ENCODE assay signal across 14 mouse cellular contexts in the genomic region with DNA sequence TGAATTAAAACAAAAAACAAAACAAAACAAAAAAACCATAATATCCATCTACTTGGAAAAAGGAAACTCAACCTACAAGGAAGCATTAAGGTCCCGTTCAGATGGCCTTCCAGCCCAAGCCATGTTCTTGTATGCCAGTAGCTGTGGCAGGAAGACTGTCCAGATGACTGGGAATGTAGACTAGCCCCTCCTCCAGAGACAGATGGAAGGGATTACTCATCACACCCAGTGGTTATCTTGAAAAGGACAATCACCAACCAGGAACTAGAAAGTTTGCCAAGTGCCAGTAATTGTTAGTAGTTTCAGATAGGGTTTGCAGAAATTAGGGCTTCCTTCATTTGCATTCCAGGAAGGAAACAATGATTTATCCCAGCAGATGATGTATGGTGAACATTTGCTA. TPM values are rescaled to one million over a fixed set of nuclear protein-coding genes. Genes with fewer than 3 reads are reported as not detected.
DNase-seq lines count a peak whose midpoint lies in the region; ATAC-seq and TF ChIP-seq lines count a peak whose summit lies in the region.
"Had no signal": no experiment of that assay in that cellular context is flagged by ENCODE, and none has a peak within 500 bp of the region (broad histone marks: within the 10 kb centered on the region; RNA-seq: fewer than 3 reads in every experiment).

No protein-coding gene starts in this region.

- no peaks in the 10 kb centered on the region for H3K79me2 ChIP-seq in C2C12 (ENCODE audit: control insufficient read depth, insufficient read depth)

- WGBS in heart, embryonic 11.5 days (ENCODE audit: insufficient replicate concordance): 44% methylated on average over 1 of the region's 1 CpGs
- WGBS in lung, embryonic 15.5 days: 24% methylated on average over 1 of the region's 1 CpGs
- 85% methylated on average over 1 of the region's 1 CpGs for WGBS in hindbrain, embryonic 12.5 days

- H3K9me3 ChIP-seq in heart, embryonic 11.5 days (replicated peaks; ENCODE audit: control insufficient read depth, low read length): no peaks in the 10 kb centered on the region
- H3K9me3 ChIP-seq in lung, embryonic 15.5 days: no peaks in the 10 kb centered on the region
- H3K9me3 ChIP-seq in hindbrain, embryonic 12.5 days (replicated peaks): no peaks in the 10 kb centered on the region
- H3K9me3 ChIP-seq: limb, embryonic 15.5 days; megakaryocyte, embryonic 14.5 days; neural tube, embryonic 12.5 days had no signal

- H3K27me3 ChIP-seq in heart, embryonic 11.5 days (ENCODE audit: control insufficient read depth, insufficient read depth, low read length): no peaks in the 10 kb centered on the region
- no peaks in the 10 kb centered on the region for H3K27me3 ChIP-seq in C2C12 (ENCODE audit: control insufficient read depth, insufficient read depth, insufficient read length)
- no peaks in the 10 kb centered on the region; the same call in 1 of the 2 replicates for H3K27me3 ChIP-seq in lung, embryonic 15.5 days
- H3K27me3 ChIP-seq in hindbrain, embryonic 12.5 days: no peaks in the 10 kb centered on the region
- H3K27me3 ChIP-seq: limb, embryonic 15.5 days; megakaryocyte, embryonic 14.5 days; neural tube, embryonic 12.5 days had no signal

- peak; percentile 24 to 27 for DNase-seq in heart, adult 9 months (ENCODE audit: low spot score in 2 of 2)
- peak; percentile 21 for DNase-seq in adrenal gland, postnatal 10 days
- DNase-seq in gastrocnemius, adult 18-20 months (ENCODE audit: low spot score): no peak
- no peak for DNase-seq in ovary, adult 18-20 months (ENCODE audit: low spot score)
- DNase-seq: thymus, adult 18-20 months had no signal

- ATAC-seq in heart, embryonic 11.5 days (replicated peaks; ENCODE audit: insufficient number of reproducible peaks, low FRiP score, low TSS enrichment): no peak
- peak; percentile 83; the same call in 1 of the 2 replicates for ATAC-seq in lung, embryonic 15.5 days (ENCODE audit: borderline replicate concordance, extremely low read depth, low FRiP score, low TSS enrichment)
- no peak for ATAC-seq in hindbrain, embryonic 12.5 days (ENCODE audit: low FRiP score)
- ATAC-seq: activated CD4-positive, CD25-positive, alpha-beta regulatory T cell, adult 4 months had no signal

- no peak for TF ChIP-seq CTCF in C2C12 (IDR thresholded peaks at IDR 0.05; ENCODE audit: control insufficient read depth, insufficient read depth, insufficient read length)

- H3K9ac ChIP-seq in heart, embryonic 11.5 days (ENCODE audit: low read depth, low read length): no peak overlapping the region
- no peak overlapping the region for H3K9ac ChIP-seq in lung, embryonic 15.5 days
- H3K9ac ChIP-seq in hindbrain, embryonic 12.5 days: no peak overlapping the region
- H3K9ac ChIP-seq: limb, embryonic 15.5 days; neural tube, embryonic 12.5 days had no signal

- H3K27ac ChIP-seq in heart, embryonic 11.5 days (ENCODE audit: low read depth, low read length): no peak overlapping the region
- H3K27ac ChIP-seq in lung, embryonic 15.5 days: no peak overlapping the region
- H3K27ac ChIP-seq in hindbrain, embryonic 12.5 days: no peak overlapping the region
- H3K27ac ChIP-seq: layer of hippocampus, adult 2 months; limb, embryonic 15.5 days; neural tube, embryonic 12.5 days had no signal

- no peak overlapping the region for H3K4me3 ChIP-seq in heart, embryonic 11.5 days (ENCODE audit: low read depth, low read length)
- H3K4me3 ChIP-seq in C2C12 (ENCODE audit: insufficient read depth, poor library complexity, severe bottlenecking): no peak overlapping the region
- no peak overlapping the region for H3K4me3 ChIP-seq in lung, embryonic 15.5 days
- H3K4me3 ChIP-seq in hindbrain, embryonic 12.5 days: no peak overlapping the region
- H3K4me3 ChIP-seq: layer of hippocampus, adult 2 months; limb, embryonic 15.5 days; megakaryocyte, embryonic 14.5 days; neural tube, embryonic 12.5 days had no signal

- no peak overlapping the region for H3ac ChIP-seq in C2C12 (ENCODE audit: control insufficient read depth, insufficient read length, low read depth)

- no peak overlapping the region for H3K4me2 ChIP-seq in heart, embryonic 11.5 days
- no peak overlapping the region for H3K4me2 ChIP-seq in lung, embryonic 15.5 days
- no peak overlapping the region for H3K4me2 ChIP-seq in hindbrain, embryonic 12.5 days (replicated peaks)
- H3K4me2 ChIP-seq: limb, embryonic 15.5 days; neural tube, embryonic 12.5 days had no signal

- H3K79me3 ChIP-seq in C2C12 (ENCODE audit: low read depth): no peaks in the 10 kb centered on the region

- no peaks in the 10 kb centered on the region for H3K36me3 ChIP-seq in heart, embryonic 11.5 days (ENCODE audit: control insufficient read depth, insufficient read depth, low read length)
- no peaks in the 10 kb centered on the region for H3K36me3 ChIP-seq in C2C12 (ENCODE audit: control insufficient read depth, insufficient read depth)
- no peaks in the 10 kb centered on the region for H3K36me3 ChIP-seq in lung, embryonic 15.5 days
- no peaks in the 10 kb centered on the region for H3K36me3 ChIP-seq in hindbrain, embryonic 12.5 days
- H3K36me3 ChIP-seq: limb, embryonic 15.5 days; neural tube, embryonic 12.5 days had no signal

- no peaks in the 10 kb centered on the region; the same call in 1 of the 2 replicates for H3K4me1 ChIP-seq in heart, embryonic 11.5 days (ENCODE audit: control insufficient read depth, insufficient read depth, low read length)
- 0 out of 2 replicates have a peak, but pooled peaks cover 2% of the 10 kb centered on the region for H3K4me1 ChIP-seq in lung, embryonic 15.5 days
- H3K4me1 ChIP-seq in hindbrain, embryonic 12.5 days: no peaks in the 10 kb centered on the region
- H3K4me1 ChIP-seq: limb, embryonic 15.5 days; megakaryocyte, embryonic 14.5 days; neural tube, embryonic 12.5 days had no signal

TF ChIP-seq in C2C12, 6 proteins besides CTCF, POLR2A, EP300 and RAD21:
- peak; percentile 88 for TF ChIP-seq MYOD1 (IDR thresholded peaks at IDR 0.05; ENCODE audit: control insufficient read depth, insufficient read length, low read depth)
- peak; percentile 88 for TF ChIP-seq FOSL1 (IDR thresholded peaks at IDR 0.05; ENCODE audit: insufficient read depth, low read length, poor library complexity, severe bottlenecking)
- no peak for TF ChIP-seq MAX (IDR thresholded peaks at IDR 0.05)
- no peak for TF ChIP-seq CEBPB (IDR thresholded peaks at IDR 0.05; ENCODE audit: low read depth)

RNA-seq across cellular contexts. Expression of a gene that starts 33.1 kb away (rescaled TPM):
- polyA plus RNA-seq in heart, embryonic 11.5 days (2014; fragmentation: Nextera tagmentation; extraction: Ambion mirVana): not detected in 2 replicates
- polyA plus RNA-seq in C2C12 (2012; fragmentation: generic; extraction: Trizol): under 0.01 TPM
- under 1 TPM in 1 of 2 experiments, not detected in 1; 0.06 TPM for total RNA-seq in adrenal gland, postnatal 10 days (2021)
- 0.19 and 0.29 TPM in 2 replicates for polyA plus RNA-seq in lung, embryonic 15.5 days (2015; fragmentation: Nextera tagmentation; extraction: Ambion mirVana)
- not detected for total RNA-seq in gastrocnemius, adult 18-20 months (2021)
- polyA plus RNA-seq in hindbrain, embryonic 12.5 days (2016; fragmentation: Nextera tagmentation; extraction: Ambion mirVana): 0.59 and 0.91 TPM in 2 replicates
- polyA plus RNA-seq: activated CD4-positive, CD25-positive, alpha-beta regulatory T cell, adult 4 months had no signal

Comparison
In these comparisons a context has a peak if more than half of its experiments do, and no peak if none do; other contexts are left out.
1. DNase-seq: peak in heart, adult 9 months (2 of 2) and adrenal gland, postnatal 10 days (single experiment); none in gastrocnemius, adult 18-20 months (single experiment) and ovary, adult 18-20 months (single experiment).